ENCODE assay signal across 8 mouse cellular contexts in the genomic region with DNA sequence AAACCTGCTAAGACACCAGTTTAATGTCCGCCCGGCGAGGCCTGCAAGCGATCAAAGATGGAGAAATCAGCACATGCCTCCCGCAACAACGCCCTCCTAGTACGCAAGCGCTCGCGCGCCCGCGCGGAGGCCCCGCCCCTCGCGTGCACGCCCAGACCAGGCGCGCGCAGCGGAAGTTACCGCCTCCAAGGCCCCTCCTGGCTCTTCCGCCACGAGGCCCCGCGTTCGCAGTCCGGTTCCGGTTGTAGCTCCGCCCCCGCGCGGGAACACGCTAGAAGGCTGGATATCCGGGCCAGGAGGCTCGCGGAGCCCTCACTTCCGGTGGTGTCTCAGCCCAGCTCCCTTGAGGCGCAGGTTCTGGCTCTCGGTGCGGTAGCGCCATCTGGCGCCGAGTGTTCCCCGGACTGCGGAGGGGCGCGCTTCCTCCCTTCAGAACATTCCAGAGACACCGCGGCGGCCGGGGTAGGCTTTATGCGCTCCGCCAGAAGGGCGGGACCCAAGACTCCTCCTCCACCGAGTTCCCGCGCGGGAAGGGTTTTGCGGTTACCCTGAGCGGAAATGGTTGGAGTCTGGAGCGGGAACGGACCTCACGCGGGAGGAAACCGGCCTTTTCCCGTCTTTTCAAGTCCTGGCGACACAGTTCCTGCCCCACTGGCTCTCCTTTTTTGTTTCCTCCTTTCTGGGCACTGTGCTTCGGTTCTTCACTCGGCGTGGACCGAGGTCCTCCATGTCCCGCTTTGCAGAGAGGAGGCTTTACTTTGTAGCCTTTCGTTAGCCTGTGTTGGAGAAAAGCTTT. TPM values are rescaled to one million over a fixed set of nuclear protein-coding genes. Genes with fewer than 3 reads are reported as not detected.
DNase-seq lines count a peak whose midpoint lies in the region; ATAC-seq lines count a peak whose summit lies in the region.

No protein-coding gene starts in this region.

- intact Hi-C loops in gastrocnemius, postnatal 14 days (cut with DNase I; ENCODE audit: low total_unique reads): loop anchor here (10.0 kb wide), 2 partner anchors 134 to 234 kb away; a partner anchor contains a TSS
- intact Hi-C loops in left cerebral cortex, postnatal 14 days (cut with DNase I): loop anchor here (2.0 to 10.0 kb wide), 5 partner anchors 134 to 696 kb away; a partner anchor contains a TSS

- peak; percentile 98 for ATAC-seq in intestine, embryonic 14.5 days (replicated peaks; ENCODE audit: low FRiP score, low TSS enrichment, low read depth)

- no peaks in the 10 kb centered on the region for H3K27me3 ChIP-seq in intestine, embryonic 14.5 days (replicated peaks; ENCODE audit: control insufficient read depth, insufficient read depth, low read length)

- WGBS in intestine, embryonic 14.5 days: under 1% methylated on average over 75 of the region's 75 CpGs

- H3K4me3 ChIP-seq in intestine, embryonic 14.5 days (ENCODE audit: low read depth, low read length): peak overlapping the region; percentile 59

- H3K27ac ChIP-seq in intestine, embryonic 14.5 days (ENCODE audit: low read depth): peak overlapping the region; percentile 99

- peak overlapping the region; percentile 90 for H3K9ac ChIP-seq in intestine, embryonic 14.5 days (ENCODE audit: low read length)

- peaks cover 13% of the 10 kb centered on the region for H3K4me1 ChIP-seq in intestine, embryonic 14.5 days (replicated peaks; ENCODE audit: control insufficient read depth, insufficient read depth, low read length)

- peak; percentile 100 for DNase-seq in adrenal gland, adult (ENCODE audit: inconsistent age in 2 of 2, low spot score in 1 of 2)
- peak; percentile 99 for DNase-seq in embryo, embryonic 10.5 days (ENCODE audit: low spot score)
- peak; percentile 100 for DNase-seq in gastrocnemius, postnatal 14 days
- DNase-seq in intestine, embryonic 14.5 days (ENCODE audit: low spot score): peak; percentile 99
- DNase-seq in left cerebral cortex, postnatal 14 days (ENCODE audit: low spot score in 2 of 2): peak; percentile 100
- DNase-seq in mesoderm, embryonic 11.5 days (ENCODE audit: low read depth, low spot score): peak; percentile 100
- peak; percentile 100 for DNase-seq in right cerebral cortex, postnatal 36 days (ENCODE audit: low spot score in 2 of 2)
- peak; percentile 100 for DNase-seq in yolk sac, embryonic 10.5 days (ENCODE audit: low spot score)

- no peaks in the 10 kb centered on the region for H3K9me3 ChIP-seq in intestine, embryonic 14.5 days (ENCODE audit: control insufficient read depth, low read length)

- no peaks in the 10 kb centered on the region for H3K36me3 ChIP-seq in intestine, embryonic 14.5 days (ENCODE audit: control insufficient read depth, insufficient read depth, low read length)

- H3K4me2 ChIP-seq in intestine, embryonic 14.5 days (ENCODE audit: low read length): peak overlapping the region; percentile 80

RNA-seq across cellular contexts. Expression of a gene that starts 59.4 kb away (rescaled TPM):
- 1 to 10 TPM in 1 of 2 experiments, not detected in 1; 1.5 TPM for total RNA-seq in gastrocnemius, postnatal 14 days (2021)
- not detected in 2 replicates for polyA plus RNA-seq in intestine, embryonic 14.5 days (2014; fragmentation: Nextera tagmentation; extraction: Ambion mirVana)
- total RNA-seq in left cerebral cortex, postnatal 14 days (2021): 1 to 10 TPM in 1 of 2 experiments, not detected in 1; 1.6 TPM

Comparison
In these comparisons a context has a peak if more than half of its experiments do, and no peak if none do; other contexts are left out.
1. Peak in every context shown above with its lines: DNase-seq, ATAC-seq, H3K4me3 ChIP-seq and H3K27ac ChIP-seq.